In genomic region chr13:109664956-109665802, GRCm38 (mm10) we compare ENCODE assay signal across 10 mouse cellular contexts.
DNase-seq lines count a peak whose midpoint lies in the region; ATAC-seq and TF ChIP-seq lines count a peak whose summit lies in the region.
"Had no signal": no experiment of that assay in that cellular context is flagged by ENCODE, and none has a peak within 500 bp of the region (broad histone marks: within the 10 kb centered on the region; RNA-seq: fewer than 3 reads in every experiment).

No protein-coding gene starts in this region.

- 47% methylated on average over 10 of the region's 10 CpGs for WGBS in heart, adult 2 months
- WGBS in neural tube, embryonic 11.5 days = 64% methylated on average over 10 of the region's 10 CpGs

- no peaks in the 10 kb centered on the region; the same call in 1 of the 2 replicates for H3K36me3 ChIP-seq in heart, adult 2 months (ENCODE audit: control insufficient read depth, insufficient read depth, low read length)
- no peaks in the 10 kb centered on the region for H3K36me3 ChIP-seq in neural tube, embryonic 11.5 days (ENCODE audit: control insufficient read depth, insufficient read depth, low read length)
- H3K36me3 ChIP-seq: embryonic facial prominence, embryonic 12.5 days had no signal

- no peak for TF ChIP-seq CTCF in heart, adult 2 months (IDR thresholded peaks at IDR 0.05)

- peaks cover 6% of the 10 kb centered on the region for H3K4me1 ChIP-seq in heart, adult 2 months (ENCODE audit: control insufficient read depth, insufficient read depth, low read length)
- no peaks in the 10 kb centered on the region for H3K4me1 ChIP-seq in neural tube, embryonic 11.5 days (ENCODE audit: control insufficient read depth, insufficient read depth, low read length)

- ATAC-seq in neural tube, embryonic 11.5 days (ENCODE audit: insufficient read depth, low FRiP score, low TSS enrichment) = no peak
- peak; percentile 59; the same call in 1 of the 2 replicates for ATAC-seq in megakaryocyte progenitor cell, adult 5-6 weeks (replicated peaks; ENCODE audit: poor library complexity)

- H3K4me2 ChIP-seq in neural tube, embryonic 11.5 days (ENCODE audit: low read depth) = no peak overlapping the region
- H3K4me2 ChIP-seq: embryonic facial prominence, embryonic 12.5 days had no signal

- H3K27me3 ChIP-seq in heart, adult 2 months (ENCODE audit: control insufficient read depth, insufficient read depth, low read length) = no peaks in the 10 kb centered on the region
- H3K27me3 ChIP-seq in neural tube, embryonic 11.5 days (ENCODE audit: control insufficient read depth, insufficient read depth, low read length) = no peaks in the 10 kb centered on the region
- H3K27me3 ChIP-seq: embryonic facial prominence, embryonic 12.5 days had no signal

- H3K9me3 ChIP-seq in neural tube, embryonic 11.5 days (ENCODE audit: control insufficient read depth, low read length) = no peaks in the 10 kb centered on the region
- H3K9me3 ChIP-seq: embryonic facial prominence, embryonic 12.5 days had no signal

- no peak overlapping the region for H3K9ac ChIP-seq in heart, adult 2 months (ENCODE audit: low read depth, low read length)
- H3K9ac ChIP-seq in neural tube, embryonic 11.5 days (ENCODE audit: low read length) = no peak overlapping the region
- H3K9ac ChIP-seq: embryonic facial prominence, embryonic 12.5 days had no signal

- no peak for TF ChIP-seq POLR2A in heart, adult 2 months (IDR thresholded peaks at IDR 0.05; ENCODE audit: insufficient read depth, low read depth, low read length)

- H3K4me3 ChIP-seq in heart, adult 2 months = no peak overlapping the region
- no peak overlapping the region for H3K4me3 ChIP-seq in neural tube, embryonic 11.5 days (ENCODE audit: low read depth, low read length)
- H3K4me3 ChIP-seq: embryonic facial prominence, embryonic 12.5 days had no signal

- no peaks in the 10 kb centered on the region for H3K79me2 ChIP-seq in heart, adult 2 months (replicated peaks; ENCODE audit: control insufficient read depth, insufficient read depth, low read length)

- intact Hi-C loops in heart, adult 2 months (cut with DNase I) = no loop called here

- TF ChIP-seq EP300 in heart, adult 2 months (IDR thresholded peaks at IDR 0.05; ENCODE audit: insufficient read depth, low read depth, low read length) = no peak

- no peak for DNase-seq in heart, adult 2 months
- DNase-seq in heart, adult 11 months = no peak
- DNase-seq in neural tube, embryonic 11.5 days (ENCODE audit: low spot score) = no peak
- no peak for DNase-seq in neural tube, embryonic 10.5 days (ENCODE audit: extremely low spot score, low spot score)
- no peak for DNase-seq in testis, postnatal 10 days (ENCODE audit: low spot score)
- no peak for DNase-seq in right cerebral cortex, postnatal 10 days (ENCODE audit: low spot score in 2 of 2)
- no peak for DNase-seq in urinary bladder, adult 2 months (ENCODE audit: low spot score)
- DNase-seq: adrenal gland, postnatal 36 days had no signal

- 0 out of 2 replicates have a peak overlapping the region, but pooled peaks have one; percentile 0 for H3K27ac ChIP-seq in heart, adult 2 months
- H3K27ac ChIP-seq in neural tube, embryonic 11.5 days (ENCODE audit: low read depth, low read length) = 0 out of 2 replicates have a peak overlapping the region, but pooled peaks have one; percentile 1
- H3K27ac ChIP-seq: embryonic facial prominence, embryonic 12.5 days had no signal
